Mouse (Mus musculus) heart, postnatal 36 days (tissue): Measurements from ENCODE around the gene Sf1. TPM values are rescaled to one million over a fixed set of nuclear protein-coding genes. Genes with fewer than 3 reads are reported as not detected.
A peak's percentile ranks its signal among the peaks of the same experiment; 100 is the strongest.

Source experiments
- DNase-seq, 2 experiments: peaks; one replicate each; pipeline ENCODE4 v3.0.0; 2021 to 2022
- intact Hi-C: fragments of 180-260 bp; cut with DNase I; formaldehyde crosslinking; loops from one replicate; pipeline ENCODE4 v1.15.1; 2025
- microRNA-seq, 2 experiments: library from miRNA; unstranded; fragments of <30 nt; microRNA quantifications; one replicate each; pipeline ENCODE4 v1.2.0; 2021; ENCODE audit warnings: borderline number of aligned reads in 2 of 2
- total RNA-seq, 2 experiments: library from RNA; stranded (reverse); gene quantifications; 2 replicates each; pipeline ENCODE4 v1.2.3; 2021

Sf1 gene
- total RNA-seq, 2 experiments from 2014 or later = 89.4 to 101 TPM

GRCm38 (mm10) chr19:6416894-6417761 lies 53.6 kb downstream of the Sf1 start:
- intact Hi-C loops = no loop called here
- no peak for DNase-seq

- intact Hi-C loops = loop anchor here (1.0 kb wide), 1 partner anchor 34 kb away; no protein-coding TSS in a partner anchor
- DNase-seq = peak; percentile 85 to 87
Measured at GRCm38 (mm10) chr19:6418233-6418879, 54.9 kb downstream of the Sf1 start, which contains the start of gene Nrxn2. Gene Nrxn2, plus strand, starts transcription at chr19:6418731.

- no peak for DNase-seq
- intact Hi-C loops = loop anchor here (1.0 kb wide), 1 partner anchor 33 kb away; no protein-coding TSS in a partner anchor
Measured at GRCm38 (mm10) chr19:6418984-6419692, 55.6 kb downstream of the Sf1 start.

- intact Hi-C loops = no loop called here
- no peak for DNase-seq
Measured at GRCm38 (mm10) chr19:6419805-6420310, 56.4 kb downstream of the Sf1 start.

- intact Hi-C loops = no loop called here
- DNase-seq = no peak
Measured at GRCm38 (mm10) chr19:6420481-6421210, 57.2 kb downstream of the Sf1 start.

- intact Hi-C loops = no loop called here
Measured at GRCm38 (mm10) chr19:6421211-6421590, 57.7 kb downstream of the Sf1 start.

GRCm38 (mm10) chr19:6422014-6422413 lies 58.5 kb downstream of the Sf1 start:
- intact Hi-C loops = no loop called here
- DNase-seq = no peak

More at GRCm38 (mm10) chr19:6421211-6421590, 57.7 kb downstream of the Sf1 start:
- no peak for DNase-seq

GRCm38 (mm10) chr19:6423241-6423640 lies 59.8 kb downstream of the Sf1 start:
- intact Hi-C loops = no loop called here
- DNase-seq = no peak

- DNase-seq = no peak
- intact Hi-C loops = no loop called here
Measured at GRCm38 (mm10) chr19:6424137-6424881, 60.8 kb downstream of the Sf1 start.

- DNase-seq = no peak
Measured at GRCm38 (mm10) chr19:6425595-6425994, 62.1 kb downstream of the Sf1 start.

GRCm38 (mm10) chr19:6426703-6427500 lies 63.4 kb downstream of the Sf1 start:
- peak in 1 of 2 experiments; percentile 50 for DNase-seq
- intact Hi-C loops = no loop called here

More at GRCm38 (mm10) chr19:6425595-6425994, 62.1 kb downstream of the Sf1 start:
- intact Hi-C loops = no loop called here

Small RNA genes within 50 kb of the gene (microRNA-seq; reads per million reads assigned to microRNA genes)
- gene Mir6989 = 0.67 to 1.4 reads per million in 2 experiments

Other genes with a start within 250 kb of the Sf1 start
- 1 to 10 TPM; 8.5 to 8.8 TPM for gene Sac3d1, start 245.0 kb upstream of the Sf1 start, total RNA-seq
- gene Snx15, start 235.4 kb upstream of the Sf1 start, total RNA-seq = 10 to 100 TPM; 12.8 to 13.3 TPM
- gene Batf2, start 222.7 kb upstream of the Sf1 start, total RNA-seq = under 1 TPM; 0.69 to 0.89 TPM
- 10 to 100 TPM; 57.7 to 67.5 TPM for gene Arl2, start 222.1 kb upstream of the Sf1 start, total RNA-seq
- not detected for gene Majin, start 179.3 kb upstream of the Sf1 start, total RNA-seq
- not detected for gene Gpha2, start 137.3 kb upstream of the Sf1 start, total RNA-seq
- 10 to 100 TPM; 34.5 to 35.3 TPM for gene Ppp2r5b, start 127.8 kb upstream of the Sf1 start, total RNA-seq
- gene Atg2a, start 122.0 kb upstream of the Sf1 start, total RNA-seq = 10 to 100 TPM; 24.5 to 25.9 TPM
- 100 to 1,000 TPM; 105 to 151 TPM for gene Ehd1, start 87.0 kb upstream of the Sf1 start, total RNA-seq
- 10 to 100 TPM; 10.9 to 11.9 TPM for gene Cdc42bpg, start 57.2 kb upstream of the Sf1 start, total RNA-seq
- gene Men1, start 28.7 kb upstream of the Sf1 start, total RNA-seq = 10 to 100 TPM; 12.1 to 14.2 TPM
- 10 to 100 TPM; 36.4 to 56.7 TPM for gene Map4k2, start 22.6 kb upstream of the Sf1 start, total RNA-seq
- 1,000 to 10,000 TPM; 1,171 to 1,191 TPM for gene Pygm, start 20.7 kb downstream of the Sf1 start, total RNA-seq
- 10 to 100 TPM; 38.8 to 57.2 TPM for gene Rasgrp2, start 35.6 kb downstream of the Sf1 start, total RNA-seq
- 1 to 10 TPM; 3.9 to 4.5 TPM for gene Nrxn2, start 55.0 kb downstream of the Sf1 start, total RNA-seq
- gene Slc22a12, start 179.3 kb downstream of the Sf1 start, total RNA-seq = not detected